Mouse (Mus musculus) heart, embryonic 16.5 days (tissue): ENCODE measurements around the gene Tmem183a. TPM values are rescaled to one million over a fixed set of nuclear protein-coding genes. Genes with fewer than 3 reads are reported as not detected.
A peak's percentile ranks its signal among the peaks of the same experiment; 100 is the strongest.

Experiments used
- ATAC-seq: fragments of 200-750 bp; cut with Nextera tagmentation; replicated peaks from 2 replicates; pipeline ENCODE4 v1.8.0; 2017; ENCODE audit warnings: moderate number of reproducible peaks; ENCODE audit not compliant: insufficient read depth, low FRiP score; ENCODE audit errors: extremely low read depth
- H3K27ac ChIP-seq: fragments of 300-500 bp; sonication (generic); 2 replicates; pipeline ENCODE4 v1.5.1; 2014; ENCODE audit warnings: mild to moderate bottlenecking, low read length, control low read depth, moderate library complexity
- H3K27me3 ChIP-seq: fragments of 300-500 bp; sonication (generic); 2 replicates; pipeline ENCODE4 v1.6.1; 2014; ENCODE audit warnings: low read length, mixed read lengths; ENCODE audit not compliant: control insufficient read depth, insufficient read depth
- H3K36me3 ChIP-seq: fragments of 300-500 bp; sonication (generic); 2 replicates; pipeline ENCODE4 v1.6.1; 2014; ENCODE audit not compliant: control insufficient read depth, insufficient read depth
- H3K4me1 ChIP-seq: fragments of 300-500 bp; sonication (generic); 2 replicates; pipeline ENCODE4 v1.6.1; 2014; ENCODE audit warnings: low read length, mixed read lengths; ENCODE audit not compliant: control insufficient read depth, insufficient read depth
- H3K4me2 ChIP-seq: fragments of 300-500 bp; sonication (generic); 2 replicates; pipeline ENCODE4 v1.6.1; 2014; ENCODE audit warnings: low read depth, mild to moderate bottlenecking, control low read depth, low read length
- H3K4me3 ChIP-seq: fragments of 300-500 bp; sonication (generic); 2 replicates; pipeline ENCODE4 v1.5.1; 2014; ENCODE audit warnings: mild to moderate bottlenecking, control low read depth, low read length
- H3K9ac ChIP-seq: fragments of 300-500 bp; sonication (generic); 2 replicates; pipeline ENCODE4 v1.6.1; 2014; ENCODE audit warnings: low read length, control low read depth
- H3K9me3 ChIP-seq: fragments of 300-500 bp; sonication (generic); replicated peaks from 2 replicates; pipeline ENCODE4 v1.6.1; 2016; ENCODE audit warnings: low read length; ENCODE audit not compliant: control insufficient read depth
- whole genome bisulfite sequencing: fragments of 180-500 bp; shearing (Covaris S2); extraction: QIAGEN DNeasy Blood & Tissue Kit; methylation state at CpG from one replicate; pipeline ENCODE4 v1.1.7; 2014; 5-methylcytosine and 5-hydroxymethylcytosine counted together
- polyA plus RNA-seq: library from polyadenylated mRNA; unstranded; fragments of >200 nt; fragmentation: Nextera tagmentation; extraction: Ambion mirVana; gene quantifications from 2 replicates; pipeline ENCODE4 v1.2.1, GENCODE M21; 2015

Tmem183a gene
- polyA plus RNA-seq, 1 experiment from 2014 or later = 60.4 TPM

DNA sequence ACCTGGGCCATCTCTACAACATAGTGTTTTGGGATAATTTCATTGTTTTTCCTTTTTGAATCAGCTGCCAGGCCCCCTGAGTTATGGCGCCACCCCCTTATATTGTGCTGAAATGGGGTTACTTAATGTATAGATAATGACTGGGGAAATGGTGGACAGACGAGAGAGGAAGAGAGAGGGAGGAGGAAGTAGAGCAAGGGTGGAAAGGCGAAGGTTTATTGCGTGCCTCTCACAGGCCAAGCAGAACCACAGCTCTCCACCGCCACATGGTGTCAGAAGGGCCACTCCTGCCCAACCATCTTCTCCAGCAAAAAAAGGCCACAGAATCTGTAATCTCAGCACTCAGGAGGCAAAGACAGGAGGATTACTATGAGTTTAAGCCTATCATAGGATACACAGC lies 46.6 kb downstream of the Tmem183a start:
- H3K9me3 ChIP-seq = no peaks in the 10 kb centered on the region
- no peaks in the 10 kb centered on the region for H3K27me3 ChIP-seq
- H3K36me3 ChIP-seq = no peaks in the 10 kb centered on the region
- WGBS = 84% methylated on average over 5 of the region's 5 CpGs
- no peak overlapping the region for H3K4me3 ChIP-seq
- no peak for ATAC-seq
- no peaks in the 10 kb centered on the region for H3K4me1 ChIP-seq
- no peak overlapping the region for H3K27ac ChIP-seq
- no peak overlapping the region for H3K4me2 ChIP-seq
- no peak overlapping the region for H3K9ac ChIP-seq

DNA sequence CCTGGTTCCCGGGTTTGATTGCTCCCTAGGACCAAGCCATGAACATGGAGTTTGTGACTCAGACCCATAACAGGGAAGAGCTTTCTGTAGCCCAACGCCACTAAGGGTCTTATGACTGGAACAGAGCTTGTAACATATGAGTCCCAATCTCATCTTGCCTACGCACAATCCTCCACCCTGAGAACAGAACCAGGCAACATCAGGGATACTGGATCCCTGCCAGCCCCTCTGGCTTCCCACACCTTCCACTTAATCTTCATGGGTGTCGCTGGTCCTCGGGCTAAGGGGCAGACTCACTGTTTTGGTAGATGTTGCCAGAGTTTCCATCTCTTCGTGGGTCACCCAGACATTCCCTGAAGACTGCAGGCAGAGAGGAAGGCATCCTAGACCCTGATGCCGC lies 50.0 kb downstream of the Tmem183a start:
- H3K27ac ChIP-seq = no peak overlapping the region
- no peak overlapping the region for H3K4me2 ChIP-seq
- H3K36me3 ChIP-seq = no peaks in the 10 kb centered on the region
- no peaks in the 10 kb centered on the region for H3K9me3 ChIP-seq
- no peak for ATAC-seq
- H3K4me1 ChIP-seq = no peaks in the 10 kb centered on the region
- H3K4me3 ChIP-seq = no peak overlapping the region
- H3K27me3 ChIP-seq = no peaks in the 10 kb centered on the region
- 81% methylated on average over 7 of the region's 7 CpGs for WGBS
- H3K9ac ChIP-seq = no peak overlapping the region

GRCm38 (mm10) chr1:134310729-134311128 lies 51.0 kb downstream of the Tmem183a start:
- H3K4me3 ChIP-seq = no peak overlapping the region
- WGBS = 90% methylated on average over 3 of the region's 3 CpGs
- no peak overlapping the region for H3K9ac ChIP-seq
- no peak for ATAC-seq
- no peak overlapping the region for H3K4me2 ChIP-seq
- no peaks in the 10 kb centered on the region for H3K9me3 ChIP-seq
- H3K36me3 ChIP-seq = no peaks in the 10 kb centered on the region
- no peak overlapping the region for H3K27ac ChIP-seq
- no peaks in the 10 kb centered on the region for H3K4me1 ChIP-seq
- H3K27me3 ChIP-seq = no peaks in the 10 kb centered on the region

GRCm38 (mm10) chr1:134310291-134310690 lies 51.5 kb downstream of the Tmem183a start:
- no peak overlapping the region for H3K4me2 ChIP-seq
- 79% methylated on average over 2 of the region's 2 CpGs for WGBS

DNA sequence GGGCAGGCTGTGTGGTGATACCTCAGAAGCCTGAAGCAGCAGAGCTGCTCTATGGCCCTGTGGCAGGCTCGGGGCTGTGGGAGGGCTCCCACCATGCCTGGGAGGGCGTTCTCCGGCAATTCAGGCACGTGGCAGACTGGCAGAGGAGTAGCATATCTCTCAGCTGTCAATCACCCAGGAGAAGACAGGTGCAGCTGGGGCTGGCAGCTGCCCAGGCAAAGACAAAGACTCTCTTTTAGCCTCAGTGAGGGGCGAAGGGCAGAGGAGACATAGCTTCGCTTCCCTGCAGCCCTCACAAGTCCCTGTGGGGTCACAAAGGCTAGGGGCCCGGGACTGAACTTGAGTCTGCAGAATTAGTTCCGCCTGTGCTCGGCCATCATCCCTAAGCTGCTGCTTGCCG lies 54.4 kb downstream of the Tmem183a start:
- ATAC-seq = no peak
- Histone ChIP-seq H3K27ac (no peak overlapping the region), H3K9ac (no peak overlapping the region), H3K4me1 (peaks cover 15% of the 10 kb centered on the region), H3K36me3 (no peaks in the 10 kb centered on the region), H3K4me2 (no peak overlapping the region), H3K27me3 (no peaks in the 10 kb centered on the region), H3K9me3 (no peaks in the 10 kb centered on the region), H3K4me3 (no peak overlapping the region)
- WGBS = 60% methylated on average over 10 of the region's 10 CpGs

More at GRCm38 (mm10) chr1:134310291-134310690, 51.5 kb downstream of the Tmem183a start:
- Histone ChIP-seq H3K4me1 (no peaks in the 10 kb centered on the region), H3K9me3 (no peaks in the 10 kb centered on the region), H3K27ac (no peak overlapping the region), H3K36me3 (no peaks in the 10 kb centered on the region), H3K4me3 (no peak overlapping the region), H3K9ac (no peak overlapping the region), H3K27me3 (no peaks in the 10 kb centered on the region)
- no peak for ATAC-seq

DNA sequence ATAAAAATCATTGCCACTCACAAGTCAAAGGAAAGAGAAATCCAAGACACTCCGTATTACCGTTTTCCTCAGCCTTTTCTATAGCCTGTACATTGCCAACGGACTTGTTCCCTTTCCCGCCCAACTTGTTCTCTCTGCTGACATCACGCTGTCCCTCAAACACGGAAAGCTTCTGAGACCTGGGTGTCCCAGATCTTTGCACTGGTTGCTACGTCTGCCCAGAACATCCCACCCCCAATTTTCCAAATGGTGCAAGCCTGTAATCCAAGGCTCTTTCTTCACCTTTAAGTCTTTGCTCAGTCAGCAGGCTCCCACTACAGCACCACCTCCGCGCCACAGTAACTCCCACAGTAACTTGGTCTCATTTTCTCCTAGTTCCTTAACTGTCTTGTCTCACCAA lies 56.8 kb downstream of the Tmem183a start:
- H3K9ac ChIP-seq = no peak overlapping the region

GRCm38 (mm10) chr1:134302568-134303238 lies 59.1 kb downstream of the Tmem183a start:
- Histone ChIP-seq H3K9ac (peak overlapping the region; percentile 59), H3K4me3 (no peak overlapping the region), H3K27me3 (peaks cover 2% of the 10 kb centered on the region; the same call in 1 of the 2 replicates), H3K9me3 (no peaks in the 10 kb centered on the region), H3K4me1 (peaks cover 34% of the 10 kb centered on the region), H3K36me3 (no peaks in the 10 kb centered on the region), H3K27ac (peak overlapping the region; percentile 91), H3K4me2 (peak overlapping the region; percentile 21)
- peak; percentile 75 for ATAC-seq
- WGBS = 17% methylated on average over 8 of the region's 8 CpGs

More for the DNA sequence above, 56.8 kb downstream of the Tmem183a start:
- no peak for ATAC-seq
- 93% methylated on average over 9 of the region's 9 CpGs for WGBS
- Histone ChIP-seq H3K4me2 (no peak overlapping the region), H3K9me3 (no peaks in the 10 kb centered on the region), H3K27me3 (no peaks in the 10 kb centered on the region), H3K36me3 (no peaks in the 10 kb centered on the region), H3K4me3 (no peak overlapping the region), H3K27ac (no peak overlapping the region), H3K4me1 (peaks cover 28% of the 10 kb centered on the region)

- Histone ChIP-seq H3K4me2 (peak overlapping the region; percentile 89), H3K9me3 (0 out of 2 replicates have a peak, but pooled peaks cover 3% of the 10 kb centered on the region), H3K27me3 (peaks cover 2% of the 10 kb centered on the region; the same call in 1 of the 2 replicates), H3K27ac (no peak overlapping the region), H3K4me1 (peaks cover 31% of the 10 kb centered on the region), H3K4me3 (peak overlapping the region; percentile 59), H3K9ac (peak overlapping the region; percentile 78), H3K36me3 (0 out of 2 replicates have a peak, but pooled peaks cover 3% of the 10 kb centered on the region)
- 10% methylated on average over 49 of the region's 59 CpGs for WGBS
- 0 out of 2 replicates have a peak, but pooled peaks have one; percentile 25 for ATAC-seq
Measured at GRCm38 (mm10) chr1:134298636-134299411, 63.0 kb downstream of the Tmem183a start.

GRCm38 (mm10) chr1:134297265-134297664 lies 64.5 kb downstream of the Tmem183a start:
- Histone ChIP-seq H3K9ac (no peak overlapping the region), H3K4me1 (peaks cover 17% of the 10 kb centered on the region), H3K4me3 (no peak overlapping the region), H3K36me3 (0 out of 2 replicates have a peak, but pooled peaks cover 3% of the 10 kb centered on the region), H3K27ac (no peak overlapping the region), H3K27me3 (peaks cover 2% of the 10 kb centered on the region; the same call in 1 of the 2 replicates), H3K4me2 (no peak overlapping the region), H3K9me3 (0 out of 2 replicates have a peak, but pooled peaks cover 3% of the 10 kb centered on the region)
- ATAC-seq = no peak
- 91% methylated on average over 8 of the region's 8 CpGs for WGBS
